Mouse (Mus musculus) central nervous system, embryonic 14 days (tissue): ENCODE results near the gene Ube2e3. TPM values are rescaled to one million over a fixed set of nuclear protein-coding genes. Genes with fewer than 3 reads are reported as not detected.

Experiments used
- polyA plus RNA-seq: library from polyadenylated mRNA; depleted of rRNA; stranded (reverse); fragments of >200 nt; gene quantifications from 2 replicates; pipeline ENCODE4 v1.2.3, GENCODE M21; 2012; rRNA removed

Gene Ube2e3
- polyA plus RNA-seq: 145 and 159 TPM in 2 replicates

DNA sequence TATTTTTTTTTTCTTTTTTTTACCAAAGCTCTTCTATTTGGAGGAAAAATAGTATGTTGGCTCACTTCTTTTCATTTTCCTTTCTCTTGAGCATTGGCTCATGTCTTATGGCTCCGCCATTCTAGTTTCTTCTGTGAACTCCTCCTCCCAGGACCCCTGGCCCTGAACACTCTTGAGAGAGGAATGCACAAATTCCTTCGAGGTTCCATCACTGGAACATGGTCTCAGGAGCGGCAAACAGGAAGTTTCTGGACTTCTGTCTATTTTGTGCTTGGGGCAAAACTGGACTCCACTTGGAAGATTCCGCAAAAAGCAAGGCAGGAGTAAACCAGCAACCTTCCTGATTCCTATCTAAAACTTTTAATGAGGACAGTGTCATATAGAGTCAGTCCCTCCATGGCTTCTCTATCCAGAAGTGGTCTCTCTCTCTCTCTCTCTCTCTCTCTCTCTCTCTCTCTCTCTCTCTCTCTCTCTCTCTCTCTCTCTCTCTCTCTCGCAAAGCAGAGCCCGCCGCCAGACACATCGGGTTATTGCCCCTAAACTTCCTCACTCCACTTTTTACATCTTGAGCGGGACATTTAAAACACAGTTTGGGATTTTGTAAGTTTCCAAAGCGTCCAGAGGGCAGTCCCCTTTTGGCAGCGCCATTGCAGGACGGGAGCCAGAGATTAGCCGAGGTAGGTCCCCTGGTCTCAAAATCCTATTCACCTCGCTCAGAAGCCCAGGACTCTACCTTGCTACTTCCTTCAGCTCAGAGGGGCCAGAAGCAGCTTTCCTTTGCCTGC lies at the start of gene Ube2e3:
Gene Ube2e3 (plus strand): TSS at position 399 of the 785 bp plus-strand sequence.

